Mouse (Mus musculus) gastrocnemius, postnatal 10 days (tissue): ENCODE results near the gene Ntmt1. TPM values are rescaled to one million over a fixed set of nuclear protein-coding genes. Genes with fewer than 3 reads are reported as not detected.

Experiments used
- DNase-seq: peaks from one replicate; pipeline ENCODE4 v3.0.0; 2021; ENCODE audit warnings: mixed read lengths
- total RNA-seq, 2 experiments: library from RNA; stranded (reverse); gene quantifications; 2 replicates each; pipeline ENCODE4 v1.2.3; 2021

Ntmt1 gene
- total RNA-seq, 2 experiments from 2014 or later: 20.1 to 22.8 TPM

GRCm38 (mm10) chr2:30823385-30824153, 15.9 kb downstream of the Ntmt1 start:
- DNase-seq: peak; percentile 58

GRCm38 (mm10) chr2:30826825-30827748, 19.5 kb downstream of the Ntmt1 start:
- peak; percentile 45 for DNase-seq

GRCm38 (mm10) chr2:30827749-30828475, 20.3 kb downstream of the Ntmt1 start:
- peak; percentile 99 for DNase-seq

GRCm38 (mm10) chr2:30829315-30829714, 21.7 kb downstream of the Ntmt1 start:
- no peak for DNase-seq

- DNase-seq: no peak
These were observed 22.7 kb downstream of the Ntmt1 start, which contains the start of gene Asb6 for GRCm38 (mm10) chr2:30830283-30830795. Asb6 (minus strand) TSS chr2:30830333.

- DNase-seq: no peak
These were observed 26.0 kb downstream of the Ntmt1 start for GRCm38 (mm10) chr2:30833644-30834043.

- no peak for DNase-seq
These were observed 26.9 kb downstream of the Ntmt1 start, which contains the start of gene Prrx2 for GRCm38 (mm10) chr2:30834373-30835022. Prrx2 (plus strand) TSS chr2:30834972.

GRCm38 (mm10) chr2:30836238-30836990, 28.8 kb downstream of the Ntmt1 start:
- DNase-seq: peak; percentile 40

GRCm38 (mm10) chr2:30842615-30843014, 35.0 kb downstream of the Ntmt1 start:
- no peak for DNase-seq

GRCm38 (mm10) chr2:30845152-30846070, 37.8 kb downstream of the Ntmt1 start:
- peak; percentile 43 for DNase-seq

- DNase-seq: no peak
These were observed 38.6 kb downstream of the Ntmt1 start for GRCm38 (mm10) chr2:30846236-30846635.

GRCm38 (mm10) chr2:30846723-30847122, 39.1 kb downstream of the Ntmt1 start:
- DNase-seq: no peak

GRCm38 (mm10) chr2:30848184-30848583, 40.6 kb downstream of the Ntmt1 start:
- no peak for DNase-seq

- no peak for DNase-seq
These were observed 43.0 kb downstream of the Ntmt1 start for GRCm38 (mm10) chr2:30850581-30850980.

- no peak for DNase-seq
These were observed 45.2 kb downstream of the Ntmt1 start for GRCm38 (mm10) chr2:30852771-30853313.

- DNase-seq: no peak
These were observed 49.5 kb downstream of the Ntmt1 start for GRCm38 (mm10) chr2:30857076-30857475.

GRCm38 (mm10) chr2:30859782-30860181, 52.2 kb downstream of the Ntmt1 start:
- no peak for DNase-seq

GRCm38 (mm10) chr2:30862081-30862480, 54.5 kb downstream of the Ntmt1 start:
- DNase-seq: no peak

GRCm38 (mm10) chr2:30863574-30863973, 55.9 kb downstream of the Ntmt1 start:
- no peak for DNase-seq
